Mouse (Mus musculus) left cerebral cortex, adult 2 months (tissue): ENCODE data around the gene Ddx50. TPM values are rescaled to one million over a fixed set of nuclear protein-coding genes. Genes with fewer than 3 reads are reported as not detected.
"Not testable (repeated sequence)": the region's sequence is repeated elsewhere in the genome, so short reads cannot be mapped to it uniquely, and the experiment has no call there.

Experiments used
- DNase-seq, 2 experiments: peaks; one replicate each; pipeline ENCODE4 v3.0.0; 2021 to 2022; ENCODE audit warnings: low spot score in 2 of 2, mixed read lengths in 1 of 2; ENCODE audit errors: extremely low spot score in 1 of 2
- H3K27ac ChIP-seq: fragments of 200-600 bp; 2 replicates; pipeline ENCODE4 v1.8.1; 2022
- H3K4me3 ChIP-seq: fragments of 200-600 bp; 2 replicates; pipeline ENCODE4 v1.8.1; 2022
- CTCF ChIP-seq: fragments of 200-600 bp; IDR thresholded peaks from 2 replicates; pipeline ENCODE4 v1.8.1; 2022; ENCODE audit warnings: antibody characterized with exemption, mild to moderate bottlenecking, moderate library complexity
- intact Hi-C: fragments of 180-260 bp; cut with DNase I; formaldehyde crosslinking; loops from one replicate; pipeline ENCODE4 v1.15.1; 2025
- total RNA-seq, 2 experiments: library from RNA; stranded (reverse); gene quantifications; 2 replicates each; pipeline ENCODE4 v1.2.3; 2021

Ddx50 gene
- total RNA-seq, 2 experiments from 2014 or later, result 86.3 to 91.1 TPM

- Histone ChIP-seq H3K4me3 (no peak overlapping the region), H3K27ac (no peak overlapping the region)
- no peak for TF ChIP-seq CTCF
- intact Hi-C loops, result no loop called here
- DNase-seq, result no peak
These were observed 51.0 kb downstream of the Ddx50 start for GRCm38 (mm10) chr10:62600056-62600455.

GRCm38 (mm10) chr10:62599311-62599710 lies 51.7 kb downstream of the Ddx50 start:
- DNase-seq, H3K4me3 ChIP-seq, H3K27ac ChIP-seq, intact Hi-C loops: not testable (repeated sequence)

GRCm38 (mm10) chr10:62592496-62592895 lies 58.5 kb downstream of the Ddx50 start:
- TF ChIP-seq CTCF, result no peak
- no peak overlapping the region for H3K4me3 ChIP-seq
- H3K27ac ChIP-seq, result no peak overlapping the region
- intact Hi-C loops, result no loop called here
- no peak for DNase-seq

GRCm38 (mm10) chr10:62590200-62590599 lies 60.8 kb downstream of the Ddx50 start:
- Histone ChIP-seq H3K4me3 (0 out of 2 replicates have a peak overlapping the region, but pooled peaks have one; percentile 2), H3K27ac (no peak overlapping the region)
- intact Hi-C loops, result no loop called here
- no peak; the same call in none of the 2 replicates for TF ChIP-seq CTCF
- DNase-seq, result peak; percentile 85 to 86

GRCm38 (mm10) chr10:62588616-62589015 lies 62.4 kb downstream of the Ddx50 start:
- no peak overlapping the region for H3K4me3 ChIP-seq
- intact Hi-C loops, result no loop called here
- TF ChIP-seq CTCF, result no peak
- H3K27ac ChIP-seq, result no peak overlapping the region
- no peak for DNase-seq

- no peak for DNase-seq
These were observed 67.8 kb downstream of the Ddx50 start for GRCm38 (mm10) chr10:62583245-62583644.

GRCm38 (mm10) chr10:62582701-62583100 lies 68.3 kb downstream of the Ddx50 start:
- H3K4me3 ChIP-seq, result no peak overlapping the region
- TF ChIP-seq CTCF, result no peak
- no peak for DNase-seq
- intact Hi-C loops, result no loop called here
- H3K27ac ChIP-seq, result no peak overlapping the region

More at GRCm38 (mm10) chr10:62583245-62583644, 67.8 kb downstream of the Ddx50 start:
- intact Hi-C loops, result no loop called here
- no peak overlapping the region for H3K27ac ChIP-seq
- H3K4me3 ChIP-seq, result no peak overlapping the region
- no peak for TF ChIP-seq CTCF

- no peak; the same call in 1 of the 2 replicates for TF ChIP-seq CTCF
- Histone ChIP-seq H3K4me3 (no peak overlapping the region), H3K27ac (no peak overlapping the region)
- intact Hi-C loops, result no loop called here
- no peak for DNase-seq
These were observed 68.8 kb downstream of the Ddx50 start for GRCm38 (mm10) chr10:62582263-62582662.

GRCm38 (mm10) chr10:62579129-62579528 lies 71.9 kb downstream of the Ddx50 start:
- DNase-seq, H3K4me3 ChIP-seq, intact Hi-C loops, H3K27ac ChIP-seq: not testable (repeated sequence)

- intact Hi-C loops, result no loop called here
- Histone ChIP-seq H3K4me3 (peak within 1 kb of the TSS; percentile 78), H3K27ac (peak within 1 kb of the TSS; percentile 88)
- peak; percentile 95 to 97 for DNase-seq
- no peak for TF ChIP-seq CTCF
These were observed 72.5 kb downstream of the Ddx50 start, which contains the start of gene Kif1bp for GRCm38 (mm10) chr10:62578338-62579100. TSS of gene Kif1bp (minus strand) at chr10:62578457.

- Histone ChIP-seq H3K4me3 (peak overlapping the region; percentile 78), H3K27ac (peak overlapping the region; percentile 88)
- TF ChIP-seq CTCF, result no peak
- intact Hi-C loops, result no loop called here
- peak in 1 of 2 experiments; percentile 42 for DNase-seq
These were observed 73.2 kb downstream of the Ddx50 start for GRCm38 (mm10) chr10:62577673-62578337.

- intact Hi-C loops, result no loop called here
- DNase-seq, result no peak
- no peak for TF ChIP-seq CTCF
- H3K27ac ChIP-seq, result no peak overlapping the region
- no peak overlapping the region for H3K4me3 ChIP-seq
These were observed 76.0 kb downstream of the Ddx50 start for GRCm38 (mm10) chr10:62575001-62575400.
